Mouse (Mus musculus) G1E-ER4 (cell line): ENCODE results near the gene Mageb2. TPM values are rescaled to one million over a fixed set of nuclear protein-coding genes. Genes with fewer than 3 reads are reported as not detected.
"Not testable (repeated sequence)": the region's sequence is repeated elsewhere in the genome, so short reads cannot be mapped to it uniquely, and the experiment has no call there.

Experiments used
- GATA1 ChIP-seq: IDR thresholded peaks from one replicate; pipeline ENCODE4 v1.8.0; 2012; ENCODE audit warnings: low read length, inconsistent platforms
- polyA plus RNA-seq: library from polyadenylated mRNA; stranded (reverse); fragments of >175 nt; gene quantifications from 2 replicates; pipeline ENCODE4 v1.2.3, GENCODE M21; 2012

Mageb2 gene
- polyA plus RNA-seq: not detected in 2 replicates

- TF ChIP-seq GATA1: not testable (repeated sequence)
Measured at GRCm38 (mm10) chrX:91331390-91331789, at the start of gene Mageb2. Gene Mageb2, plus strand, starts transcription at chrX:91331690.

Other genes starting within 250 kb of the Mageb2 start
- not detected in 2 replicates for gene Gm5072, start 60.8 kb downstream of the Mageb2 start, polyA plus RNA-seq
- not detected in 2 replicates for gene Gm8914, start 148.4 kb downstream of the Mageb2 start, polyA plus RNA-seq
- gene 1700084M14Rik, start 244.2 kb downstream of the Mageb2 start, polyA plus RNA-seq: not detected in 2 replicates